Mouse (Mus musculus) hindbrain, embryonic 13.5 days (tissue): Measurements from ENCODE around the gene Ugt8a. TPM values are rescaled to one million over a fixed set of nuclear protein-coding genes. Genes with fewer than 3 reads are reported as not detected.
A peak's percentile ranks its signal among the peaks of the same experiment; 100 is the strongest.

ENCODE experiments used
- ATAC-seq: fragments of 200-750 bp; cut with Nextera tagmentation; 2 replicates; pipeline ENCODE4 v1.8.0; 2017; ENCODE audit warnings: moderate TSS enrichment; ENCODE audit not compliant: low FRiP score
- H3K27ac ChIP-seq: fragments of 300-500 bp; sonication (generic); 2 replicates; pipeline ENCODE4 v1.5.1; 2015; ENCODE audit warnings: inconsistent platforms, mild to moderate bottlenecking, moderate library complexity
- H3K27me3 ChIP-seq: fragments of 300-500 bp; sonication (generic); 2 replicates; pipeline ENCODE4 v1.6.1; 2015; ENCODE audit warnings: mild to moderate bottlenecking, inconsistent platforms
- H3K36me3 ChIP-seq: fragments of 300-500 bp; sonication (generic); 2 replicates; pipeline ENCODE4 v1.6.1; 2015; ENCODE audit warnings: mild to moderate bottlenecking, inconsistent platforms
- H3K4me1 ChIP-seq: fragments of 300-500 bp; sonication (generic); replicated peaks from 2 replicates; pipeline ENCODE4 v1.6.1; 2015; ENCODE audit warnings: inconsistent platforms
- H3K4me2 ChIP-seq: fragments of 300-500 bp; sonication (generic); 2 replicates; pipeline ENCODE4 v1.6.1; 2015; ENCODE audit warnings: inconsistent platforms, mild to moderate bottlenecking, moderate library complexity
- H3K4me3 ChIP-seq: fragments of 300-500 bp; sonication (generic); 2 replicates; pipeline ENCODE4 v1.5.1; 2015; ENCODE audit warnings: mild to moderate bottlenecking, inconsistent platforms
- H3K9ac ChIP-seq: fragments of 300-500 bp; sonication (generic); 2 replicates; pipeline ENCODE4 v1.6.1; 2015; ENCODE audit warnings: mild to moderate bottlenecking, inconsistent platforms
- H3K9me3 ChIP-seq: fragments of 300-500 bp; sonication (generic); 2 replicates; pipeline ENCODE4 v1.6.1; 2016; ENCODE audit warnings: inconsistent platforms
- WGBS: fragments of 180-500 bp; shearing (Covaris S2); methylation state at CpG from one replicate; pipeline ENCODE4 v1.1.7; 2015; 5-methylcytosine and 5-hydroxymethylcytosine counted together
- polyA plus RNA-seq: library from polyadenylated mRNA; unstranded; fragments of >200 nt; fragmentation: Nextera tagmentation; extraction: Ambion mirVana; gene quantifications from 2 replicates; pipeline ENCODE4 v1.2.1, GENCODE M21; 2015

Gene Ugt8a
- polyA plus RNA-seq, 1 experiment from 2014 or later: 3.9 TPM

- Histone ChIP-seq H3K27ac (no peak overlapping the region), H3K36me3 (no peaks in the 10 kb centered on the region), H3K4me3 (no peak overlapping the region), H3K9me3 (no peaks in the 10 kb centered on the region), H3K4me1 (no peaks in the 10 kb centered on the region), H3K27me3 (no peaks in the 10 kb centered on the region), H3K4me2 (no peak overlapping the region), H3K9ac (no peak overlapping the region)
- ATAC-seq: no peak
- 83% methylated on average over 4 of the region's 4 CpGs for WGBS
Measured at GRCm38 (mm10) chr3:125828051-125828450, 110.4 kb downstream of the Ugt8a start.

GRCm38 (mm10) chr3:125827256-125827655 lies 111.2 kb downstream of the Ugt8a start:
- Histone ChIP-seq H3K27me3 (no peaks in the 10 kb centered on the region), H3K9me3 (no peaks in the 10 kb centered on the region), H3K4me1 (no peaks in the 10 kb centered on the region), H3K27ac (no peak overlapping the region), H3K4me3 (no peak overlapping the region), H3K36me3 (no peaks in the 10 kb centered on the region), H3K4me2 (no peak overlapping the region), H3K9ac (no peak overlapping the region)
- ATAC-seq: peak; percentile 80
- WGBS: 73% methylated on average over 4 of the region's 4 CpGs

DNA sequence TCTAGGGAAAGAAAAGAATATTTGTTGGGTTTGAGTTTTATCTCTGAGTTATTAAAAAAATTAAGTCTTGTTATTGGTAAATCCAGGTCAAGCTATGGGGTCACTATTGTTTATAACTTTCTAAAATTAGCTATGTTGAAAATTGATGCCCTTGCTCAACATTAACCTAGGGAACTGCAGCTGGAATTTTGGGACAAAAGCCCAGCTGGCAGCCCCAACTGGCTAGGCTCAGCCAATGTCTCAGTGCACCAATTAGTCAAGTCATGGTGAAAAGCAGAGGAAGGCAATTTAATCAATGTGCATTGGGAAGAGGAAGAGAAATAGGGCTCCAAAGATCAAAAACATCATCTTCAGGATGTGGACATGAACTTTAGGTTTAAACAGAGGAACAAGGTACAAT lies 118.7 kb downstream of the Ugt8a start:
- no peak for ATAC-seq
- Histone ChIP-seq H3K27ac (no peak overlapping the region), H3K4me1 (no peaks in the 10 kb centered on the region), H3K4me2 (no peak overlapping the region), H3K9ac (no peak overlapping the region), H3K27me3 (no peaks in the 10 kb centered on the region), H3K36me3 (no peaks in the 10 kb centered on the region), H3K9me3 (no peaks in the 10 kb centered on the region), H3K4me3 (no peak overlapping the region)
